Mouse (Mus musculus) adrenal gland, adult 10 weeks (tissue): Measurements from ENCODE around the gene Krtap31-1. TPM values are rescaled to one million over a fixed set of nuclear protein-coding genes. Genes with fewer than 3 reads are reported as not detected.

Experiments
- polyA plus RNA-seq: library from polyadenylated mRNA; stranded (reverse); fragments of 350-450 nt; fragmentation: Illumina TruSeq; extraction: RNeasy Lipid Tissue Mini Kit (QIAGEN cat#74804); gene quantifications from one replicate; pipeline ENCODE4 v1.2.3, GENCODE M21; 2014; ENCODE audit warnings: low read depth, low replicate concordance

Krtap31-1 gene
- not detected for polyA plus RNA-seq

DNA sequence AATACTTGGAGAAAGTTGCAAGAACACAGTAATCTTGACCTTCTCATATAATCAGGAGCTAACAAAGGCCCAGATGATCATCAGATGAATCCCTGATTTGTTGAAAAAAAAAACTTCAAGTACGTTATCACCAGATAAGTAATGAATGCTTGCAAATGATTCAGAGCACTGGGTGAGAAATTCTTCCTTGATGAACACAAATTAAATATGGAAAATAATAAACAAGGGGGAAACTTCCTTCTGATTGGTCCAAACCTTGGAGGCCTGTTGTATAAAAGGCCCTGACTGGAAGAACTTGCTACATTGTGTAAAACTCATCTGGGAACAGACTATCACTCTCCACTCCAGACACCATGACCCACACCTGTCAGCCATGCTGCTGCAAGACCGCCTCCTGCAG, at the start of gene Krtap31-1:
Gene Krtap31-1 (plus strand): TSS at position 301 of the 400 bp plus-strand sequence.

DNA sequence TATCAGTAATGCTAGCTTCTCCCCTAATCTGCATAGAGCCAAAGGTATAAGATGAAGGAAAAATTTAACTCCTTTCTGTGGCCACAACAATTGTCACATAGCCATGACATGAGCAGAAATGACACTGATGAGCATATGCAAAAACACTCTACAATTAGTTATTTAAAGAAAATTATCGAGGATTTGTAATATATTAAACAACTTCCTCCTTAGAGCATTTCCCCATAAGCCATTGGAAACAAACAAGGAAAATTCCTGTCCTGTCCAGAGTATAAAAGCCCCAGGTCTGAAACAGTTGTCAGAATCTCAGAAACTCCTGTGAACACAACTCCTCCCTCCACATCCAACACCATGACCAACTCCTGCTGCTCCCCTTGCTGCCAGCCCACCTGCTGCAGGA, 43.5 kb upstream of the Krtap31-1 start, which contains the start of gene Gm11559:
Gene Gm11559 (plus strand): TSS at position 301 of the 400 bp plus-strand sequence.

DNA sequence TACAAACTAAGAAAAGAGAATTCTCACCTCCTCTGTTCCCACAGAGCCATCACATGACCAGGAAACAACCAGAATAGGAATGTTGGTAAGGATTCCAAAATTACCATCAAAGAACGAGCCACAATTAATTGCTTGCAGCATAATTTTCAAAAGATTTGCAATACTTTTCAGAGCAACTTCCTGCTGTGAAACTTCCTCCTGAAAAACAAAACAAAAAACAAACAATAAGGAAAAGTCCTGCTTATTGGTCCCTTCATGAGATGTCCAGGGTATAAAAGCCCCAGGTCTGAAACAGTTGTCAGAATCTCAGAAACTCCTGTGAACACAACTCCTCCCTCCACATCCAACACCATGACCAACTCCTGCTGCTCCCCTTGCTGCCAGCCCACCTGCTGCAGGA, 34.6 kb upstream of the Krtap31-1 start, which contains the start of gene Krtap9-1:
Gene Krtap9-1 (plus strand): TSS at position 301 of the 400 bp plus-strand sequence.

DNA sequence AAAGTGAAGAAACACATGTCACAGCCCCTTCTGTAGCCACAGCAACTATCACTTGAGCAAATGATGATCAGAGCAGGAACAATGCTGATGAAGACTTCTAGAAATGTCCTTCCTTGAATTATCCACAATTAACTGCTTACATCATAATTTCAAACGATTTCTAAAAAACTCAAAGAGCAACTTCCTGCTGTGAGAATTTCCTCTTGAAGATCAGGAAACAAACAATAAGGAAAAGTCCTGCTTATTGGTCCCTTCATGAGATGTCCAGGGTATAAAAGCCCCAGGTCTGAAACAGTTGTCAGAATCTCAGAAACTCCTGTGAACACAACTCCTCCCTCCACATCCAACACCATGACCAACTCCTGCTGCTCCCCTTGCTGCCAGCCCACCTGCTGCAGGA, 28.8 kb upstream of the Krtap31-1 start, which contains the start of gene Gm11567:
Gene Gm11567 (plus strand): TSS at position 301 of the 400 bp plus-strand sequence.

DNA sequence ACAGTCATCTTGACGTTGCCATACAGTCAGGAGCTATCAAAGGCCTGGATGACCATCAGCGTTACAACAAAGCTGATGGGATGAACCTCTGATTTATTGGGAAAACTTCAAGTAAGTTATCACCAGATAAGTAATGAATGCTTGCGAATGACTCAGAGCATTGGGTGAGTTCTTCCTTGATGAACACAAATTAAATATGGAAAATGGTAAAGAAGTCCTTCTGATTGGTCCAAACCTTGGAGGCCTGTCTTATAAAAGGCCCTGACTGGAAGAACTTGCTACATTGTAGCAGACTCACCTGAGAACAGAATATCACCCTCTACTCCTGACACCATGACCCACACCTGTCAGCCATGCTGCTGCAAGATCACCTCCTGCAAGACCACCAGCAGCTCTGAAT, 6.7 kb downstream of the Krtap31-1 start, which contains the start of gene Gm11565:
Gene Gm11565 (plus strand): TSS at position 301 of the 400 bp plus-strand sequence.

DNA sequence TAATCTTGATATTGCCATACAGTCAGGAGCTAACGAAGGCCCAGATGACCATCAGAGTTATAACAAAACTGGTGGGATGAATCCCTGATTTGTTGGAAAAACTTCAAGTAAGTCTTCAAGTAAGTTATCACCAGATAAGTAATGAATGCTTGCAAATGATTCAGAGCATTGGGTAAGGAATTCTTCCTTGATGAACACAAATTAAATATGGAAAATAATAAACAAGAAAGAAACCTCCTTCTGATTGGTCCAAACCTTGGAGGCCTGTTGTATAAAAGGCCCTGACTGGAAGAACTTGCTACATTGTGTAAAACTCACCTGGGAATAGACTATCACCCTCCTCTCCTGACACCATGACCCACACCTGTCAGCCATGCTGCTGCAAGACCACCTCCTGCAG, 28.3 kb downstream of the Krtap31-1 start, which contains the start of gene Krtap31-2:
Gene Krtap31-2 (plus strand): TSS at position 301 of the 400 bp plus-strand sequence.

DNA sequence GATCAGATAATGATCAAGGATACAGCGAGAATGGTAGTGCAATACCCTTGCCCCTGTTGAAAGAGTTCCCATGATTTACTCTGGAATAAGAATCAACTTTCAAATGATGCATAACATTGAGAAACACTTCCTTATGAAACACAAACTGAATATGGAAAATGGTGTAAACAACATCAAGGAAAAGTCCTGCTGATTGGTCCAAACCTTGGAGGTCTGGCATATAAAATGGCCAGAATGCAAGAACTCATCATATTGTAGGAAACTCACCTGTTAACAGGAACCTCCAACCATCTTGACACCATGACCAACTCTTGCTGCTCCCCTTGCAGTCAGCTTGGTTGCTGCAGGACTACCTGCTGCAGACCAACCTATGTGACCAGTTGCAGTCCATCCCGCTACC, 40.5 kb downstream of the Krtap31-1 start, which contains the start of gene Krtap9-5:
Gene Krtap9-5 (plus strand): TSS at position 301 of the 400 bp plus-strand sequence.

Other genes with a start within 250 kb of the Krtap31-1 start
- not detected for gene Gm11563, start 249.0 kb upstream of the Krtap31-1 start, polyA plus RNA-seq
- gene Krtap4-6, start 242.0 kb upstream of the Krtap31-1 start, polyA plus RNA-seq: not detected
- not detected for gene Gm14190, start 217.2 kb upstream of the Krtap31-1 start, polyA plus RNA-seq
- not detected for gene Gm14180, start 173.6 kb upstream of the Krtap31-1 start, polyA plus RNA-seq
- not detected for gene Gm11595, start 135.0 kb upstream of the Krtap31-1 start, polyA plus RNA-seq
- not detected for gene Krtap4-8, start 127.2 kb upstream of the Krtap31-1 start, polyA plus RNA-seq
- not detected for gene Krtap4-9, start 122.7 kb upstream of the Krtap31-1 start, polyA plus RNA-seq
- gene Gm11596, start 114.5 kb upstream of the Krtap31-1 start, polyA plus RNA-seq: not detected
- not detected for gene Gm11569, start 109.0 kb upstream of the Krtap31-1 start, polyA plus RNA-seq
- gene Gm11554, start 103.5 kb upstream of the Krtap31-1 start, polyA plus RNA-seq: not detected
- gene Krtap4-13, start 98.0 kb upstream of the Krtap31-1 start, polyA plus RNA-seq: not detected
- not detected for gene Gm11564, start 92.3 kb upstream of the Krtap31-1 start, polyA plus RNA-seq
- not detected for gene 2300003K06Rik, start 69.9 kb upstream of the Krtap31-1 start, polyA plus RNA-seq
- not detected for gene Krtap4-16, start 56.3 kb upstream of the Krtap31-1 start, polyA plus RNA-seq
- gene Gm11568, start 50.0 kb upstream of the Krtap31-1 start, polyA plus RNA-seq: not detected
- not detected for gene Gm11559, start 43.4 kb upstream of the Krtap31-1 start, polyA plus RNA-seq
- not detected for gene Krtap9-1, start 34.5 kb upstream of the Krtap31-1 start, polyA plus RNA-seq
- gene Gm11567, start 28.7 kb upstream of the Krtap31-1 start, polyA plus RNA-seq: not detected
- not detected for gene Gm11565, start 6.8 kb downstream of the Krtap31-1 start, polyA plus RNA-seq
- gene Krtap31-2, start 28.4 kb downstream of the Krtap31-1 start, polyA plus RNA-seq: not detected
- not detected for gene Krtap9-5, start 40.6 kb downstream of the Krtap31-1 start, polyA plus RNA-seq
- not detected for gene Krtap29-1, start 71.1 kb downstream of the Krtap31-1 start, polyA plus RNA-seq
- gene Krtap16-1, start 78.7 kb downstream of the Krtap31-1 start, polyA plus RNA-seq: not detected
- gene Krtap17-1, start 86.1 kb downstream of the Krtap31-1 start, polyA plus RNA-seq: not detected
- gene Krt33a, start 108.3 kb downstream of the Krtap31-1 start, polyA plus RNA-seq: not detected
- not detected for gene Krt33b, start 121.9 kb downstream of the Krtap31-1 start, polyA plus RNA-seq
- gene Krt34, start 133.6 kb downstream of the Krtap31-1 start, polyA plus RNA-seq: not detected
- gene Krt31, start 142.6 kb downstream of the Krtap31-1 start, polyA plus RNA-seq: not detected
- gene Krt32, start 180.3 kb downstream of the Krtap31-1 start, polyA plus RNA-seq: not detected
- not detected for gene Krt35, start 188.3 kb downstream of the Krtap31-1 start, polyA plus RNA-seq
- not detected for gene Krt36, start 197.7 kb downstream of the Krtap31-1 start, polyA plus RNA-seq
- gene Krt13, start 213.6 kb downstream of the Krtap31-1 start, polyA plus RNA-seq: not detected
- gene Krt15, start 228.0 kb downstream of the Krtap31-1 start, polyA plus RNA-seq: not detected
- not detected for gene Krt19, start 240.7 kb downstream of the Krtap31-1 start, polyA plus RNA-seq